Mouse (Mus musculus) liver, postnatal 0 days (tissue): ENCODE results near the gene Immp2l. TPM values are rescaled to one million over a fixed set of nuclear protein-coding genes. Genes with fewer than 3 reads are reported as not detected.
"Not testable (repeated sequence)": the region's sequence is repeated elsewhere in the genome, so short reads cannot be mapped to it uniquely, and the experiment has no call there.

ENCODE experiments used
- ATAC-seq: fragments of 200-750 bp; cut with Nextera tagmentation; 2 replicates; pipeline ENCODE4 v1.8.0; 2017; ENCODE audit warnings: mild to moderate bottlenecking, moderate library complexity
- DNase-seq: peaks from one replicate; pipeline ENCODE4 v3.0.0-alpha.2; 2016
- H3K27ac ChIP-seq: fragments of 300-500 bp; sonication (generic); 2 replicates; pipeline ENCODE4 v1.5.1; 2014; ENCODE audit warnings: antibody characterized with exemption, moderate library complexity, mild to moderate bottlenecking, low read depth
- H3K27me3 ChIP-seq: fragments of 300-500 bp; sonication (generic); 2 replicates; pipeline ENCODE4 v1.6.1; 2014; ENCODE audit warnings: low read length, control low read depth, mixed read lengths; ENCODE audit not compliant: insufficient read depth
- H3K36me3 ChIP-seq: fragments of 300-500 bp; sonication (generic); replicated peaks from 2 replicates; pipeline ENCODE4 v1.6.1; 2014; ENCODE audit warnings: mild to moderate bottlenecking, control low read depth, low read length, moderate library complexity, mixed read lengths; ENCODE audit not compliant: insufficient read depth
- H3K4me1 ChIP-seq: fragments of 300-500 bp; sonication (generic); 2 replicates; pipeline ENCODE4 v1.6.1; 2014; ENCODE audit warnings: antibody characterized with exemption, mild to moderate bottlenecking, control low read depth; ENCODE audit not compliant: insufficient read depth
- H3K4me2 ChIP-seq: fragments of 300-500 bp; sonication (generic); 2 replicates; pipeline ENCODE4 v1.6.1; 2014; ENCODE audit warnings: low read depth, mild to moderate bottlenecking, low read length, moderate library complexity, mixed read lengths
- H3K4me3 ChIP-seq: fragments of 300-500 bp; sonication (generic); 2 replicates; pipeline ENCODE4 v1.5.1; 2014; ENCODE audit warnings: low read depth, low read length
- H3K9ac ChIP-seq: fragments of 300-500 bp; sonication (generic); replicated peaks from 2 replicates; pipeline ENCODE4 v1.6.1; 2014; ENCODE audit warnings: mild to moderate bottlenecking, moderate library complexity
- H3K9me3 ChIP-seq: fragments of 300-500 bp; sonication (generic); 2 replicates; pipeline ENCODE4 v1.6.1; 2016; ENCODE audit warnings: mild to moderate bottlenecking, control low read depth, low read length, mixed read lengths
- CTCF ChIP-seq: sonication (generic); IDR thresholded peaks from 2 replicates; pipeline ENCODE4 v1.5.1; 2016; ENCODE audit warnings: antibody characterized with exemption, low read depth
- EP300 ChIP-seq: IDR thresholded peaks from 2 replicates; pipeline ENCODE4 v1.6.1; 2016; ENCODE audit warnings: antibody characterized with exemption, low read depth, mild to moderate bottlenecking
- WGBS: fragments of 180-500 bp; shearing (Covaris S2); extraction: QIAGEN DNeasy Blood & Tissue Kit; methylation state at CpG from one replicate; pipeline ENCODE4 v1.1.7; 2014; ENCODE audit not compliant: insufficient replicate concordance; 5-methylcytosine and 5-hydroxymethylcytosine counted together
- polyA plus RNA-seq: library from polyadenylated mRNA; unstranded; fragments of >200 nt; fragmentation: Nextera tagmentation; extraction: Ambion mirVana; gene quantifications from 2 replicates; pipeline ENCODE4 v1.2.1, GENCODE M21; 2015

Immp2l gene
- polyA plus RNA-seq, 1 experiment from 2014 or later: 35.9 TPM

DNA sequence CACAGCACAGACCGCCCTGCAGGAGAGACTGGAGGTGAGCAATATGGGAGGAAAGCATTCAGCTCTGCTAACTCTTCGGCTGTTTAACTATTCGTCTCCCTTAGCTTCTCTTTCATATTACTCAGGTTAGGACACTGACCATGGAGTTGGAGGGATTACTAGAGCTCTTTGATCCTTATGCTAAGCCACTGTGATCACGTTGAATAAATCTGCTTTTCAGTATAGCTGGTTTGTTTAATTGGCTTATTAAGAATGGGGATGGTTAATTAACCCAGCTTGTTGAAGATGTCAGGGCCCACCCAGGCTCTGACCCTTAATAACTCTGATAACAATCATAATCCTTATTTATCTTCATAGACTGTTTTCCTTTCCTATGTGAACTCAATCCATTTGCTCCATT is 38.1 kb upstream of the Immp2l start:
- Histone ChIP-seq H3K4me2 (no peak overlapping the region), H3K9me3 (no peaks in the 10 kb centered on the region), H3K9ac (no peak overlapping the region), H3K27me3 (no peaks in the 10 kb centered on the region), H3K4me1 (no peaks in the 10 kb centered on the region), H3K4me3 (no peak overlapping the region), H3K36me3 (no peaks in the 10 kb centered on the region), H3K27ac (no peak overlapping the region)
- WGBS: 69% methylated on average over 4 of the region's 4 CpGs
- no peak for TF ChIP-seq EP300
- no peak for TF ChIP-seq CTCF
- ATAC-seq (no peak), DNase-seq (no peak)

- Histone ChIP-seq H3K36me3 (no peaks in the 10 kb centered on the region), H3K27ac (no peak overlapping the region), H3K9ac (no peak overlapping the region), H3K27me3 (no peaks in the 10 kb centered on the region), H3K4me3 (no peak overlapping the region), H3K4me1 (no peaks in the 10 kb centered on the region), H3K9me3 (no peaks in the 10 kb centered on the region), H3K4me2 (no peak overlapping the region)
- ATAC-seq (no peak), DNase-seq (no peak)
- TF ChIP-seq CTCF (no peak), EP300 (no peak)
- WGBS: 77% methylated on average over 9 of the region's 9 CpGs
Observed at GRCm38 (mm10) chr12:40988311-40989065, 35.4 kb upstream of the Immp2l start.

- ATAC-seq: no peak
- no peaks in the 10 kb centered on the region for H3K36me3 ChIP-seq
- 90% methylated on average over 4 of the region's 4 CpGs for WGBS
Observed at GRCm38 (mm10) chr12:40991647-40992046, 32.2 kb upstream of the Immp2l start.

DNA sequence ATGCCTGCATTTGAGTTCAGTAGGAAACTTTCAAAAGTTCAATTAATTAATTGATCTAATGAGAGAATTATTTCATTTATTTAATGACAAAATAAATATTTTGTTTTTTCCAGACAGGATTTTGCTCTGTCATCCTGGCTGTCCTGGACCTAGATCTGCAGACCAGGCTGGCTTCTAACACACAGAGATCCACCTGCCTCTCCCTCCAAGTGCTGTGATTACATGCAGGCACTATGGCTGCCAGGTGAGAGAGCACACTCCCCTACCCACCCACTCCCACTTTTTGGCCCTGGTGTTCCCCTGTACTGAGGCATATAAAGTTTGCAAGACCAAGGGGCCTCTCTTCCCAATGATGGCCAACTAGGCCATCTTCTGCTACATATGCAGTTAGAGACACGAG is 31.7 kb upstream of the Immp2l start:
- H3K27me3 ChIP-seq, DNase-seq, H3K9ac ChIP-seq, ATAC-seq, H3K9me3 ChIP-seq, H3K4me1 ChIP-seq, H3K27ac ChIP-seq, H3K36me3 ChIP-seq, H3K4me3 ChIP-seq, H3K4me2 ChIP-seq: not testable (repeated sequence)
- WGBS: 64% methylated on average over 1 of the region's 1 CpGs

More at GRCm38 (mm10) chr12:40991647-40992046, 32.2 kb upstream of the Immp2l start:
- H3K4me1 ChIP-seq: no peaks in the 10 kb centered on the region
- no peaks in the 10 kb centered on the region for H3K9me3 ChIP-seq
- H3K9ac ChIP-seq: no peak overlapping the region
- DNase-seq: no peak
- no peak for TF ChIP-seq CTCF
- no peak overlapping the region for H3K4me2 ChIP-seq
- no peak overlapping the region for H3K27ac ChIP-seq
- no peak overlapping the region for H3K4me3 ChIP-seq
- H3K27me3 ChIP-seq: no peaks in the 10 kb centered on the region

GRCm38 (mm10) chr12:40994846-40995245 is 29.0 kb upstream of the Immp2l start:
- DNase-seq (no peak), ATAC-seq (no peak)
- H3K27ac ChIP-seq: no peak overlapping the region
- H3K9ac ChIP-seq: no peak overlapping the region
- H3K4me3 ChIP-seq: no peak overlapping the region
- no peaks in the 10 kb centered on the region for H3K9me3 ChIP-seq
- H3K4me1 ChIP-seq: no peaks in the 10 kb centered on the region
- no peaks in the 10 kb centered on the region for H3K27me3 ChIP-seq
- 80% methylated on average over 2 of the region's 2 CpGs for WGBS
- no peaks in the 10 kb centered on the region for H3K36me3 ChIP-seq
- no peak overlapping the region for H3K4me2 ChIP-seq
- TF ChIP-seq CTCF: no peak
- TF ChIP-seq EP300: no peak

- H3K4me1 ChIP-seq: no peaks in the 10 kb centered on the region
- no peak for DNase-seq
- H3K9ac ChIP-seq: no peak overlapping the region
- no peaks in the 10 kb centered on the region; the same call in 1 of the 2 replicates for H3K9me3 ChIP-seq
- H3K27ac ChIP-seq: no peak overlapping the region
- no peak overlapping the region for H3K4me3 ChIP-seq
- no peak for ATAC-seq
- no peak overlapping the region for H3K4me2 ChIP-seq
- H3K36me3 ChIP-seq: no peaks in the 10 kb centered on the region
- H3K27me3 ChIP-seq: no peaks in the 10 kb centered on the region
- TF ChIP-seq EP300 (no peak), CTCF (no peak)
- WGBS: 60% methylated on average over 9 of the region's 9 CpGs
Observed at GRCm38 (mm10) chr12:40995618-40996370, 28.1 kb upstream of the Immp2l start.
